Mouse (Mus musculus): Measurements from ENCODE around the gene Ccdc110.

GRCm38 (mm10) chr8:45896590-45896989, 37.8 kb upstream of the Ccdc110 start:
- TF ChIP-seq CTCF (IDR thresholded peaks at IDR 0.05; ENCODE audit: low read depth) (no peak), EP300 (optimal IDR thresholded peaks at IDR 0.05) (no peak)
